Mouse (Mus musculus) cerebellum, postnatal 36 days (tissue): Measurements from ENCODE around the gene Ssc5d.
"Not testable (repeated sequence)": the region's sequence is repeated elsewhere in the genome, so short reads cannot be mapped to it uniquely, and the experiment has no call there.

Experiments used
- DNase-seq, 2 experiments: peaks; one replicate each; pipeline ENCODE4 v3.0.0; 2021 to 2022; ENCODE audit warnings: mixed read lengths in 2 of 2

Gene Ssc5d

GRCm38 (mm10) chr7:4925441-4926381 is at the start of gene Ssc5d:
Gene Ssc5d (plus strand): TSS chr7:4925785.
- no peak for DNase-seq

- peak; percentile 82 to 89 for DNase-seq
Observed at GRCm38 (mm10) chr7:4876753-4877221, 48.8 kb upstream of the Ssc5d start, which contains the start of gene Isoc2a. Gene Isoc2a (plus strand): TSS chr7:4877153.

DNA sequence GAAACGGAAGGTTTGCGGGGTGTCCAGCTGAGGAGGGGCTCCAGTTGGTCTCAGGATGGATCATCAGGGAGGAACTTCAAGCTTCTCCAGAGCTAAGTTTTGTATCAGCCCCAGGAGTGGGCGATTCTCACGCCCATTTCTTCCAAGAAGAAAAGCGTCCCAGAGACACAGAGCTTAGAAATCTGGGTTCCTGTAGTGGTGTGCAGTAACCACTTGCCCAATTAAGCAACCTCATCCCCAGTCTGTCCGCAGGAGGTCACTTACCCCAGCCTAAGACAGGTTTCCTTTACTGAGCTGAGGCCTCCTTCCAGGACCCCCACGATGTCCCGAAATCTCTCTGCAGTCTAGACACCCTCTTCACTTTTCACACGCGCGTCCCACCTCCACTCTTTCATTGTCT is 48.4 kb upstream of the Ssc5d start:
- DNase-seq, result no peak

- DNase-seq, result no peak
Observed at GRCm38 (mm10) chr7:4878186-4878585, 47.4 kb upstream of the Ssc5d start.

GRCm38 (mm10) chr7:4879036-4879435 is 46.5 kb upstream of the Ssc5d start:
- not testable (repeated sequence) for DNase-seq

GRCm38 (mm10) chr7:4886680-4887079 is 38.9 kb upstream of the Ssc5d start:
- no peak for DNase-seq

GRCm38 (mm10) chr7:4895186-4895585 is 30.4 kb upstream of the Ssc5d start:
- no peak for DNase-seq

GRCm38 (mm10) chr7:4898851-4899648 is 26.5 kb upstream of the Ssc5d start:
- DNase-seq, result peak in 1 of 2 experiments; percentile 32

GRCm38 (mm10) chr7:4899649-4900522 is 25.7 kb upstream of the Ssc5d start:
- DNase-seq, result peak in 1 of 2 experiments; percentile 16

GRCm38 (mm10) chr7:4900523-4900851 is 25.1 kb upstream of the Ssc5d start:
- no peak for DNase-seq

DNA sequence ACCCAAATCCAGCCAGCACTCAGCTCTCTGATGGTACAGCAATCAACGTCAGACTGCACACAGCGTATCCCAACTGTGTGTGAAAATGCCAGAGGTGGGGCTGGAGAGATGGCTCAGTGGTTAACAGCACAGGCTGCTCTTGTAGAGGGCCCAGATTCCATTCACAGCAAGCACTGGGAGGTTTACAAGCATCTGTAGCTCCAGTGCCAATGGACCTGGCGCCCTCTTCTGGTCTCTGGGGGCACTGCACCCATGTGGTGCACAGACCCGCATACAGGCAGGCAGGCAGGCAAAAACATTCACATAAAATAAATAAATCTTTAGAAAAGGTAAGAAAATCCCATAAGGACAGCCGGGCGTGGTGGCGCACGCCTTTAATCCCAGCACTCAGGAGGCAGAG is 24.4 kb upstream of the Ssc5d start:
- DNase-seq, result peak in 1 of 2 experiments; percentile 22

- DNase-seq, result no peak
Observed at GRCm38 (mm10) chr7:4902404-4902803, 23.2 kb upstream of the Ssc5d start.

DNA sequence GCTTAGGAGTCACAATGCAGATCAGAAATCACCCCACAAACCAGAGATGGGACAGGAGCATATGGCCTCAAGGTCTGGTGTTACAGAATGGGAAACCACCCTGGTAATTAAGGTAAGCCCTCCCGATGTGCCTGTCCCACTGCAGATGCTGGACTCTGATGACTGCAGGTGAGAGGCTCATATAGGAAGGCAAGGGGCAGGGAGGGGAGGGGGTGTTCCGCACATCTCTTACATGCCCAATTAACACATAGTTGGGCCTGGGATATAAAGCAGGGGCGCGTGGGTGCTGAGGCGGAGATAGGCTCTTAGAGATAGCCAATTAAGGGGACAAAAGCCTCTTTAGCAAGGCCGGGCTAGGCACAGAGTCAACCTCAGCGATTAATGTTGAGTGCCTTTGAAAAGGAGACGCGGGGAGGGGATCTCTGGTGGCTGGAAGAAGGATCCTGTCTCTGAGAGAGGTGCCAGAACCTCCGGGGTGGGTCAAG is 19.1 kb upstream of the Ssc5d start, which contains the start of gene Gm36210:
Gm36210 (minus strand) TSS at position 51 of the 485 bp plus-strand sequence.
- DNase-seq, result no peak

DNA sequence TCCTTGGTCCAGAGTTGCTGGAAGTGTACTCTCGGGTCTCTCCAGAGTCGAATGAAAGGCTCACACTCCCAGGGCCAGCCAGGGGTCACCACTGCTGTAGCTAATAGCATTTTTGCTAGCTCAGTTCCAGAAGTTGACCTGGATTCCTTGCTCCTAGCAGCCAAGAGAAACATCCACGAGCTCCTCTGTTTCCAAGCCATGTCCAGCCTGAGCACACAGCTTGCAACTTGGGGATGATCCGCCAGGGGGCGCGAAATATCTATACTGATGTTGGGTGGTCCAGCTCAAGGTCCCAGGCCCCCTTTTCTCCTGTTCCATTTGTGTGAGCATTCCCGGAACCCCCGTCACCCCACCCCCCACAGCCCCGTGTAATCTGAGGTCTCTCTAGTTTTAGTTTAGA is 14.0 kb upstream of the Ssc5d start:
- peak; percentile 55 to 61 for DNase-seq

DNA sequence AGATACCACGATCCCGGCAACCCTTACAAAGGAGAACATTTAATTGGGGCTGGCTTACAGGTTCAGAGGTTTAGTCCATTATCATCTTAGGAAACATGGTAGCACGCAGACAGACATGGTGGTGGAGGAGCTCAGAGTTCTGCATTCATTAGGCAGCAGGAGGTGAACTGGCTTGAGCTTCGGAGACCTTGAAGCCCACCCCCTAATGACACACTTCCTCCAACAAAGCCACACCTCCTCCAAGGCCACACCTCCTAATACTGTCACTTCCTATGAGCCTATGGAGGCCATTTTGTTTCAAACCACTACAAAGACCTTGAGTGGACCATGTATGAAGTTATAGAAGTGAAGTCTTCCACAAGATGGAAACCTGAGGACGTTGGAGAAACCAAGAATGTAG is 13.3 kb upstream of the Ssc5d start:
- no peak for DNase-seq

DNA sequence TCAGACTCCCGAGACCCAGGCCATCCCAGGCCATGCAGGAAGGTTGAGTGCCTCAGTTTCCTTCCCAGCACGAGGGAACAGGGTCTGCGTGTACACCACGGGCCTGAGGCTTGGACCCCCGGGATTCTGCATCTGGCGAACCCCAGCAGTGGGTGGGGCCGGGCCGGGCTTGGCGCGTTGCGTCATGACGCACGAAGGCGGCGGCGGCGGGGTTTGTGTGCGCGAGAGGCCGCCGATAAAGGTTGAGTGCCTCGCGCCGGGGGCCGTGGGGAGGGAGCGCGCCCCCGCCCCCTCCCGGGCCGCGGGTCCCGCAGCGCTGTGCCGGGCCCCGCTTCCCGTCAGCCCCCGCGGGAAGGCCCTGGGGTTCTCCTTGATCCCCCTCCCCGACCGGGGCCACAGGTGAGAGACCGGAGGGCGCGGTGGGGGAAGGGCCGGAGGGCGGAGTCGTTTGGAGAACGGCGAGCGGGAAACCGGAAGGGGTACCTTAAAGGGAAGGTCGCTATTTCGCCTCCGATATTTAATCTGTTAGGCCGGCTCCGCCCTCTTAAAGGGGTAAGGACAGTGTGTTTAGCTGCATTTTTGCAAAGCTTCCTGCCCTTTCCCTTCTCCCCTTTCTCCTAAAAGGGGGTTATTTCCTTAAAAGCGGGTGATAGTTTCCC is 10.4 kb upstream of the Ssc5d start, which contains the start of gene Zfp628:
Zfp628 (plus strand) TSS at position 211 of the 659 bp plus-strand sequence.
- DNase-seq, result peak; percentile 95

DNA sequence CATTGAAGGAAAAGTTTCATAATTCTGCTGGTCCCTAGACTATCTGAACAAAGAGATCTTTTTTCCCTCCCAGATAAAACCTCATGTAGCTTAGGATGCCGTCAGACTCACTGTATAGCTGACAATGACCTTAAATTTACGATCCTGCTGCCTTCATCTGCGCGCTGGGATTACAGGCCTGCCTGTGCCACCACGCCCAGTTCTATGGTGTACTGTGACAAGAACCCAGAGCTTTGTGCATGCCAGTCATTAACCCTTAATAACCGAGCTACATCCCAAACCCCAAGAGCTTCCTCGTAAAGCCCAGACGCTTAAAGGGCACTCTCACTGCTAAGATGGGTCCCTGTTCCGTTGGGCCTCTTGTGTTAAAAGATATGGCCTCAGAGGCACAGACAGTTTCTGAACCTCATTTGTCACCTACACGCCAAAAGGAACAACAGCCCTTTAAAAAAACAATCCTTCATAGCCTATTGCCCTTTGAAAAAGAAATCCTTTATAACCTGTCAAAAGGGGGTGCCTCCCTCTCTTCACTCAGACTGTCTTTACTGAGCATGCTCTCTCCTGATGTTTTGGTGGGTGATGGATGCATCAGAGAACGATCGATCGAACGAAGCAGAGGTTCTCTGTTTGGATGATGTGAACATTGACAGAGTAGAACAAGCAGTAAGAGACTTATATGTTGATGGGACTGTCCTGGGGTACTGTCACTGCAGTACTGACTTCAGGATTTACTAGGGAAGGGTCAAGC is 9.7 kb upstream of the Ssc5d start:
- DNase-seq, result peak; percentile 40 to 58

GRCm38 (mm10) chr7:4917494-4917893 is 8.1 kb upstream of the Ssc5d start:
- DNase-seq, result no peak

- DNase-seq, result no peak
Observed at GRCm38 (mm10) chr7:4918681-4919080, 6.9 kb upstream of the Ssc5d start.

GRCm38 (mm10) chr7:4919096-4919495 is 6.5 kb upstream of the Ssc5d start:
- DNase-seq, result no peak

DNA sequence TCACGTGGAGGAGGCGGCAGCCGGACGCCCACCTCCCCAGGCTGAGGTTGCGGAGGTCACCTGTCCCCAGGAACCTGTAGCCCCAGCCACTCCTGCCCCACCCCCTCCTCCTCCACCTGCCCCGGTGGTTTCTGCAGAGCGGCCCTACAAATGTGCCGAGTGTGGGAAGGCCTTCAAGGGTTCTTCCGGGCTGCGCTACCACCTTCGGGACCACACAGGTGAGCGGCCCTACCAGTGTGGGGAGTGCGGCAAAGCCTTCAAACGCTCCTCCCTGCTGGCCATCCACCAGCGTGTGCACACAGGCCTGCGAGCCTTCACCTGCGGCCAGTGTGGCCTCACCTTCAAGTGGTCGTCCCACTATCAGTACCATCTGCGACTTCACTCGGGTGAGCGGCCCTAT is 5.6 kb upstream of the Ssc5d start:
- peak in 1 of 2 experiments; percentile 9 for DNase-seq
